Mouse (Mus musculus): ENCODE results near the gene Trpm3. TPM values are rescaled to one million over a fixed set of nuclear protein-coding genes. Genes with fewer than 3 reads are reported as not detected.
"Not testable (repeated sequence)": the region's sequence is repeated elsewhere in the genome, so short reads cannot be mapped to it uniquely, and the experiment has no call there.

The Trpm3 gene
- total RNA-seq, 2 experiments from 2014 or later = 38.9 to 40.3 TPM

GRCm38 (mm10) chr19:23022902-23023301 is 884.1 kb downstream of the Trpm3 start:
- Histone ChIP-seq H3K27ac (peak overlapping the region; percentile 62), H3K4me3 (no peak overlapping the region)
- no peak for DNase-seq (ENCODE audit: extremely low spot score in 1 of 2, low spot score in 2 of 2)
- intact Hi-C loops (cut with DNase I) = no loop called here
- no peak for TF ChIP-seq CTCF (IDR thresholded peaks at IDR 0.05)

DNA sequence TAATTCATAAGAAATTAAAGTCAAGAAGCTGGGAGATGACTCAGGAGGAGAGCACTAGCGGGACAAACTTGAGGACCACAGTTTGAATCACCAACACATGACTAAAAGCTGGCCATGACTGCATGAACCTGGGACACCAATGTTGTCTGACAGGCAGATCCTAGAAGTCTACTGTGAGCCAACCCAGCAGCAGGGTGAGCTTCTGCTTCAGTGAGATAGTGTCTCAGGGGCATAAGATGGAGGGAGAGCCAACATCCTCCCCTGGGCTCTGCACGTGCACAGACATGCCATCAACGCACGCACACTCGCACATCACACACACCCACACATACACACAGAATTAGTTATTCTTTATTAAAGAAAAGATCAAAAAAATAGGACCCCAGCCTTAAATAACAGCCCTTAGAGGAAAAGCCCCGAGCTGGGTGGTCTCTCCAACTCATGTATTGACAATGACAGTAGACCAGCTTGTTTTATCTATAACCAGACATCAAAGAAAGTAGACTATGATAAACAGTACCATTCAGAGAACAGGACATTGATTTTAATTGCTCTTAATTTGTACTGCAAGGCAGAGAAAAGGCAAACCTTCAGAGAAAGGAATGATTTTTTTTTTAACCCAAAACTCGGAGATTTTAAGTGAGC is 884.6 kb downstream of the Trpm3 start:
- TF ChIP-seq CTCF (IDR thresholded peaks at IDR 0.05) = no peak
- DNase-seq (ENCODE audit: extremely low spot score in 1 of 2, low spot score in 2 of 2) = no peak
- Histone ChIP-seq H3K27ac (peak overlapping the region; percentile 62), H3K4me3 (no peak overlapping the region)
- intact Hi-C loops (cut with DNase I) = no loop called here

- no peak overlapping the region for H3K27ac ChIP-seq
- no peak overlapping the region for H3K4me3 ChIP-seq
- intact Hi-C loops (cut with DNase I) = no loop called here
- no peak; the same call in 1 of the 2 replicates for TF ChIP-seq CTCF (IDR thresholded peaks at IDR 0.05)
- DNase-seq (ENCODE audit: extremely low spot score in 1 of 2, low spot score in 2 of 2) = no peak
These were observed 886.0 kb downstream of the Trpm3 start for GRCm38 (mm10) chr19:23024821-23025220.

DNA sequence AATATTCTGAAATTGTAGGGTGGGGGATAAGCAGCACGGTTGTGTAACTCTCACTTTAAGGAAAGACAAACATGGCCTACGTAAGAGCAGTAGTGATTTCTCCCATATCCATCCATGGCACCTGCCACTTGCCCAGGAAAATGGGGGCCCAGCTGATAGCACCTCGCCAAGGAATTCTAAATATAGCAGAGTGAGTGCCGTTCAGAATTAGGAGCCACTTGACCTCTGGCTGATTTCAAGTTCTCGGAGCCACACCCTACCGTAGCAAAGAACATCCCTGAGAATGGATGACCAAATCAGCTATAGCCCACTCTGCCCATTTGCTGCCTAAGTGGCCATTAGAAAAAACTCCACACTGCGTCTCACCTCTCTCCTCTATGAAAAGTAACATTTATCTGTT is 887.6 kb downstream of the Trpm3 start:
- intact Hi-C loops (cut with DNase I) = no loop called here
- DNase-seq (ENCODE audit: extremely low spot score in 1 of 2, low spot score in 2 of 2) = no peak
- Histone ChIP-seq H3K4me3 (no peak overlapping the region), H3K27ac (no peak overlapping the region)
- TF ChIP-seq CTCF (IDR thresholded peaks at IDR 0.05) = no peak

- Histone ChIP-seq H3K4me3 (no peak overlapping the region), H3K27ac (no peak overlapping the region)
- TF ChIP-seq CTCF (IDR thresholded peaks at IDR 0.05) = no peak
- intact Hi-C loops (cut with DNase I) = no loop called here
- DNase-seq (ENCODE audit: extremely low spot score in 1 of 2, low spot score in 2 of 2) = no peak
These were observed 889.4 kb downstream of the Trpm3 start for GRCm38 (mm10) chr19:23028283-23028682.

DNA sequence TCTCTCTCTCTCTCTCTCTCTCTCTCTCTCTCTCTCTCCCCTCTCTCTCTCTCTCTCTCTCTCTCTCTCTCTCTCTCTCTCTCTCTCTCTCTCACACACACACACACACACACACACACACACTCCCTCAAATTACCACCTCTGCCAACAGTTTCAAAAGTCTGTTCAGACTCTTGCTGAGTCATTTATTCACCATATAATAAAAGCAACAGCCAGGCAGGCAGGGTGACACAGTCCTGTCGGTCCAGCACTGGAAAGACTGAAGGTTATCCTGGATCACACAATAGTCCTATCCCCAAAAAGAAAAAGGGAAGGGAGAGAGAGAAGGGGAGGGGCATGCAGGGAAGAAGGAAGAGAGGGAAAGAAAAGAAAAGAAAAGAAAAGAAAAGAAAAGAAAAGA is 894.5 kb downstream of the Trpm3 start:
- intact Hi-C loops (cut with DNase I); DNase-seq (ENCODE audit: extremely low spot score in 1 of 2, low spot score in 2 of 2); H3K4me3 ChIP-seq; H3K27ac ChIP-seq: not testable (repeated sequence)

DNA sequence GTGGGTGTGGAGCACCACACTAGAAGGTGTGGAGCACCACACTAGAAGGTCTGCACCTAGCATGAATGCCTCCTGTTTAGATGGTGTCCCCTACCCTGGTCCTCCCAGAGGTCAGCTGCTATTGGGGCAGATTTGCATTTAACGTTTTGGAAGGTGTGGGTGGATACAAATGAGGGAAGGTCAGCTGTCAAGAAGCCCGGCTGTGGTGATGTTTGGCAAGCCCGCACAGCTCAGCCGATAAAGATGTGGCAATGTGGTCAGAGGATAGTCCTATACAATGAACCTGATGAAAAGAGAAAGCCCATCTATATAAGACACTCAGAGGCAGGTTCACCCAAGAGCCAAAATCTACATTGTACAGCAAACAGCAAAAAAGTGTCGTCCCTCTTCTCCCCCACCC is 895.3 kb downstream of the Trpm3 start:
- intact Hi-C loops (cut with DNase I) = no loop called here

DNA sequence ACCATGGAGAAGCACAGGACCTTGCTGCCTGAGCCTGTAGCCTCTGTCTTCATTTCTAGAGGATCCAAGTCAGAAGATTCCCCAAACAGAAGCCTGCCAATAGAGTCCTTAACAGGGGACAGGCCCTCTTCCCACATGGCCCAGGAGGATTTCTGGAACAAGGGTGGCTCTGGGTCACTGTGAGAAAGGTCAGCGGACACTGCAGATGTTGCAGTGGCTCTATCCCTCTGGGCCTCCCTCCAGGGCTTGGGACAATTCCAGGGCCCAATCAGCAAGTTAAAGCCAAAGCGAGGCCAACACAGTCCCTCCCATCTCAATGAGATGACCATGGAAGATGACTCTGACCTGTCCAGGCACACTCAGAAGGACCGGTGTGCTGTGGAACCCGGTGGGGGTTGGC is 896.1 kb downstream of the Trpm3 start:
- no peak overlapping the region for H3K27ac ChIP-seq
- intact Hi-C loops (cut with DNase I) = no loop called here
- no peak overlapping the region for H3K4me3 ChIP-seq
- TF ChIP-seq CTCF (IDR thresholded peaks at IDR 0.05) = no peak
- DNase-seq (ENCODE audit: extremely low spot score in 1 of 2, low spot score in 2 of 2) = peak in 1 of 2 experiments; percentile 24

More for the DNA sequence above, 895.3 kb downstream of the Trpm3 start:
- no peak overlapping the region for H3K4me3 ChIP-seq
- DNase-seq (ENCODE audit: extremely low spot score in 1 of 2, low spot score in 2 of 2) = no peak
- H3K27ac ChIP-seq = no peak overlapping the region
- TF ChIP-seq CTCF (IDR thresholded peaks at IDR 0.05) = no peak

- DNase-seq (ENCODE audit: extremely low spot score in 1 of 2, low spot score in 2 of 2) = no peak
- Histone ChIP-seq H3K27ac (no peak overlapping the region), H3K4me3 (no peak overlapping the region)
- intact Hi-C loops (cut with DNase I) = no loop called here
- TF ChIP-seq CTCF (IDR thresholded peaks at IDR 0.05) = no peak
These were observed 896.9 kb downstream of the Trpm3 start for GRCm38 (mm10) chr19:23035786-23036185.

- no peak for TF ChIP-seq CTCF (IDR thresholded peaks at IDR 0.05)
- H3K4me3 ChIP-seq = no peak overlapping the region
- intact Hi-C loops (cut with DNase I) = no loop called here
- DNase-seq (ENCODE audit: extremely low spot score in 1 of 2, low spot score in 2 of 2) = peak; percentile 29
- H3K27ac ChIP-seq = peak overlapping the region; percentile 63
These were observed 898.1 kb downstream of the Trpm3 start for GRCm38 (mm10) chr19:23036782-23037477.

GRCm38 (mm10) chr19:23037499-23037898 is 898.7 kb downstream of the Trpm3 start:
- H3K4me3 ChIP-seq = no peak overlapping the region
- no peak overlapping the region for H3K27ac ChIP-seq
- intact Hi-C loops (cut with DNase I) = no loop called here
- no peak for DNase-seq (ENCODE audit: extremely low spot score in 1 of 2, low spot score in 2 of 2)
- no peak for TF ChIP-seq CTCF (IDR thresholded peaks at IDR 0.05)

- TF ChIP-seq CTCF (IDR thresholded peaks at IDR 0.05) = no peak
- Histone ChIP-seq H3K27ac (no peak overlapping the region), H3K4me3 (no peak overlapping the region)
- intact Hi-C loops (cut with DNase I) = no loop called here
- DNase-seq (ENCODE audit: extremely low spot score in 1 of 2, low spot score in 2 of 2) = no peak
These were observed 899.5 kb downstream of the Trpm3 start for GRCm38 (mm10) chr19:23038321-23038720.

Measured in left cerebral cortex, adult 2 months (tissue).